Mouse (Mus musculus): ENCODE data around the gene Prr15l. TPM values are rescaled to one million over a fixed set of nuclear protein-coding genes. Genes with fewer than 3 reads are reported as not detected.
A peak's percentile ranks its signal among the peaks of the same experiment; 100 is the strongest.

Gene Prr15l
- polyA plus RNA-seq (2012; rRNA removed) = 56.2 and 69.8 TPM in 2 replicates

- peak within 1 kb of the TSS; percentile 58 for H3K4me3 ChIP-seq (replicated peaks; ENCODE audit: extremely low read depth, low read depth, low read length)
- whole genome bisulfite sequencing = 55% methylated on average over 2 of the region's 2 CpGs
- TF ChIP-seq CTCF (IDR thresholded peaks at IDR 0.05; ENCODE audit: insufficient read depth, low read length) (no peak), POLR2A (IDR thresholded peaks at IDR 0.05; ENCODE audit: borderline replicate concordance, extremely low read depth, low read depth, low read length) (no peak)
- H3K4me1 ChIP-seq (ENCODE audit: control insufficient read depth, insufficient read depth, low read length) = no peaks in the 10 kb centered on the region
- DNase-seq = no peak
Measured at GRCm38 (mm10) chr11:96928088-96928487, at the start of gene Prr15l. Gene Prr15l (plus strand): TSS chr11:96928104.

- TF ChIP-seq CTCF (IDR thresholded peaks at IDR 0.05; ENCODE audit: insufficient read depth, low read length) = no peak
- TF ChIP-seq POLR2A (IDR thresholded peaks at IDR 0.05; ENCODE audit: borderline replicate concordance, extremely low read depth, low read depth, low read length) = no peak
- H3K4me3 ChIP-seq (replicated peaks; ENCODE audit: extremely low read depth, low read depth, low read length) = no peak overlapping the region
- WGBS = 39% methylated on average over 3 of the region's 3 CpGs
- no peak for DNase-seq
- H3K4me1 ChIP-seq (ENCODE audit: control insufficient read depth, insufficient read depth, low read length) = peaks cover 2% of the 10 kb centered on the region; the same call in 1 of the 2 replicates
Measured at GRCm38 (mm10) chr11:96878715-96879114, 49.2 kb upstream of the Prr15l start.

- no peak overlapping the region for H3K4me3 ChIP-seq (replicated peaks; ENCODE audit: extremely low read depth, low read depth, low read length)
- no peak for DNase-seq
- WGBS = 54% methylated on average over 7 of the region's 7 CpGs
- H3K4me1 ChIP-seq (ENCODE audit: control insufficient read depth, insufficient read depth, low read length) = peaks cover 2% of the 10 kb centered on the region; the same call in 1 of the 2 replicates
- no peak for TF ChIP-seq POLR2A (IDR thresholded peaks at IDR 0.05; ENCODE audit: borderline replicate concordance, extremely low read depth, low read depth, low read length)
- TF ChIP-seq CTCF (IDR thresholded peaks at IDR 0.05; ENCODE audit: insufficient read depth, low read length) = no peak
Measured at GRCm38 (mm10) chr11:96879359-96879758, 48.5 kb upstream of the Prr15l start.

- WGBS = 41% methylated on average over 9 of the region's 9 CpGs
Measured at GRCm38 (mm10) chr11:96880296-96880695, 47.6 kb upstream of the Prr15l start.

GRCm38 (mm10) chr11:96885901-96886340 is 42.0 kb upstream of the Prr15l start:
- TF ChIP-seq CTCF (IDR thresholded peaks at IDR 0.05; ENCODE audit: insufficient read depth, low read length) (no peak), POLR2A (IDR thresholded peaks at IDR 0.05; ENCODE audit: borderline replicate concordance, extremely low read depth, low read depth, low read length) (no peak)
- 88% methylated on average over 5 of the region's 5 CpGs for WGBS
- no peak overlapping the region for H3K4me3 ChIP-seq (replicated peaks; ENCODE audit: extremely low read depth, low read depth, low read length)
- no peaks in the 10 kb centered on the region for H3K4me1 ChIP-seq (ENCODE audit: control insufficient read depth, insufficient read depth, low read length)
- no peak for DNase-seq

More at GRCm38 (mm10) chr11:96880296-96880695, 47.6 kb upstream of the Prr15l start:
- H3K4me3 ChIP-seq (replicated peaks; ENCODE audit: extremely low read depth, low read depth, low read length) = no peak overlapping the region
- TF ChIP-seq CTCF (IDR thresholded peaks at IDR 0.05; ENCODE audit: insufficient read depth, low read length) (no peak), POLR2A (IDR thresholded peaks at IDR 0.05; ENCODE audit: borderline replicate concordance, extremely low read depth, low read depth, low read length) (no peak)
- DNase-seq = no peak
- peaks cover 2% of the 10 kb centered on the region; the same call in 1 of the 2 replicates for H3K4me1 ChIP-seq (ENCODE audit: control insufficient read depth, insufficient read depth, low read length)

- DNase-seq = no peak
- H3K4me3 ChIP-seq (replicated peaks; ENCODE audit: extremely low read depth, low read depth, low read length) = no peak overlapping the region
- 67% methylated on average over 8 of the region's 8 CpGs for WGBS
- TF ChIP-seq POLR2A (IDR thresholded peaks at IDR 0.05; ENCODE audit: borderline replicate concordance, extremely low read depth, low read depth, low read length) (no peak), CTCF (IDR thresholded peaks at IDR 0.05; ENCODE audit: insufficient read depth, low read length) (no peak)
- no peaks in the 10 kb centered on the region for H3K4me1 ChIP-seq (ENCODE audit: control insufficient read depth, insufficient read depth, low read length)
Measured at GRCm38 (mm10) chr11:96886942-96887546, 40.9 kb upstream of the Prr15l start.

GRCm38 (mm10) chr11:96891784-96892527 is 35.9 kb upstream of the Prr15l start:
- H3K4me1 ChIP-seq (ENCODE audit: control insufficient read depth, insufficient read depth, low read length) = no peaks in the 10 kb centered on the region
- TF ChIP-seq POLR2A (IDR thresholded peaks at IDR 0.05; ENCODE audit: borderline replicate concordance, extremely low read depth, low read depth, low read length) = no peak
- TF ChIP-seq CTCF (IDR thresholded peaks at IDR 0.05; ENCODE audit: insufficient read depth, low read length) = no peak
- H3K4me3 ChIP-seq (replicated peaks; ENCODE audit: extremely low read depth, low read depth, low read length) = no peak overlapping the region
- DNase-seq = no peak
- WGBS = 59% methylated on average over 14 of the region's 14 CpGs

- 73% methylated on average over 11 of the region's 11 CpGs for WGBS
- TF ChIP-seq CTCF (IDR thresholded peaks at IDR 0.05; ENCODE audit: insufficient read depth, low read length) (no peak), POLR2A (IDR thresholded peaks at IDR 0.05; ENCODE audit: borderline replicate concordance, extremely low read depth, low read depth, low read length) (no peak)
- H3K4me1 ChIP-seq (ENCODE audit: control insufficient read depth, insufficient read depth, low read length) = no peaks in the 10 kb centered on the region
- no peak for DNase-seq
- H3K4me3 ChIP-seq (replicated peaks; ENCODE audit: extremely low read depth, low read depth, low read length) = no peak overlapping the region
Measured at GRCm38 (mm10) chr11:96893203-96893842, 34.6 kb upstream of the Prr15l start.

GRCm38 (mm10) chr11:96895886-96896285 is 32.0 kb upstream of the Prr15l start:
- 58% methylated on average over 4 of the region's 4 CpGs for WGBS
- H3K4me3 ChIP-seq (replicated peaks; ENCODE audit: extremely low read depth, low read depth, low read length) = no peak overlapping the region
- TF ChIP-seq POLR2A (IDR thresholded peaks at IDR 0.05; ENCODE audit: borderline replicate concordance, extremely low read depth, low read depth, low read length) (no peak), CTCF (IDR thresholded peaks at IDR 0.05; ENCODE audit: insufficient read depth, low read length) (no peak)
- H3K4me1 ChIP-seq (ENCODE audit: control insufficient read depth, insufficient read depth, low read length) = no peaks in the 10 kb centered on the region
- no peak for DNase-seq

Data from lung, adult 2 months (tissue).